Mouse (Mus musculus): ENCODE data around the gene Zpbp. TPM values are rescaled to one million over a fixed set of nuclear protein-coding genes. Genes with fewer than 3 reads are reported as not detected.

Gene Zpbp
- 0.12 and 0.22 TPM in 2 replicates for polyA plus RNA-seq (2012; rRNA removed)

GRCm38 (mm10) chr11:11461635-11462560 lies at the start of gene Zpbp, which contains the start of gene Spata48:
Gene Zpbp (minus strand): TSS chr11:11462408.
Gene Spata48 (plus strand): TSS chr11:11462094.

Other genes starting within 250 kb of the Zpbp start
- gene Spata48, start 314 bp downstream of the Zpbp start, polyA plus RNA-seq (2012; rRNA removed) = 1.1 and 2.3 TPM in 2 replicates
- gene 4930512M02Rik, start 165.4 kb upstream of the Zpbp start, polyA plus RNA-seq (2012; rRNA removed) = not detected in 2 replicates
- 5.5 TPM in 2 replicates for gene Ikzf1, start 222.6 kb upstream of the Zpbp start, polyA plus RNA-seq (2012; rRNA removed)

Measured in central nervous system, embryonic 11.5 days (tissue).